Mouse (Mus musculus) testis, adult 2 months (tissue): Measurements from ENCODE around the gene Eif3d. TPM values are rescaled to one million over a fixed set of nuclear protein-coding genes. Genes with fewer than 3 reads are reported as not detected.

Source experiments
- H3K27ac ChIP-seq: fragments of 200-500 bp; 2 replicates; pipeline ENCODE4 v1.5.1; 2012; ENCODE audit warnings: low read depth, low read length; ENCODE audit not compliant: control insufficient read depth, insufficient read depth
- H3K27me3 ChIP-seq: fragments of 200-500 bp; 2 replicates; pipeline ENCODE4 v1.6.1; 2012; ENCODE audit warnings: mild to moderate bottlenecking, low read length, moderate library complexity; ENCODE audit not compliant: control insufficient read depth, insufficient read depth
- H3K36me3 ChIP-seq: fragments of 200-500 bp; 2 replicates; pipeline ENCODE4 v1.6.1; 2012; ENCODE audit warnings: mild to moderate bottlenecking, low read length; ENCODE audit not compliant: control insufficient read depth, insufficient read depth
- H3K4me1 ChIP-seq: fragments of 200-500 bp; 2 replicates; pipeline ENCODE4 v1.6.1; 2012; ENCODE audit warnings: low read length; ENCODE audit not compliant: control insufficient read depth, insufficient read depth
- H3K4me3 ChIP-seq: fragments of 200-500 bp; 2 replicates; pipeline ENCODE4 v1.5.1; 2012; ENCODE audit warnings: low read depth, mild to moderate bottlenecking, low read length, moderate library complexity, mixed read lengths; ENCODE audit not compliant: control insufficient read depth
- CTCF ChIP-seq: fragments of 200-500 bp; IDR thresholded peaks from 2 replicates; pipeline ENCODE4 v1.5.1; 2012; ENCODE audit warnings: low read depth, mild to moderate bottlenecking, inconsistent platforms, low read length, moderate library complexity; ENCODE audit not compliant: control insufficient read depth, insufficient read depth, insufficient replicate concordance
- POLR2A ChIP-seq: fragments of 200-500 bp; IDR thresholded peaks from 2 replicates; pipeline ENCODE4 v1.6.1; 2012; ENCODE audit warnings: low read depth, mild to moderate bottlenecking, inconsistent platforms, low read length, moderate library complexity; ENCODE audit not compliant: control insufficient read depth
- polyA plus RNA-seq: library from polyadenylated mRNA; depleted of rRNA; stranded (reverse); fragments of >200 nt; gene quantifications from 2 replicates; pipeline ENCODE4 v1.2.3, GENCODE M21; 2012; rRNA removed

Gene Eif3d
- polyA plus RNA-seq, 1 experiment: 126 TPM

DNA sequence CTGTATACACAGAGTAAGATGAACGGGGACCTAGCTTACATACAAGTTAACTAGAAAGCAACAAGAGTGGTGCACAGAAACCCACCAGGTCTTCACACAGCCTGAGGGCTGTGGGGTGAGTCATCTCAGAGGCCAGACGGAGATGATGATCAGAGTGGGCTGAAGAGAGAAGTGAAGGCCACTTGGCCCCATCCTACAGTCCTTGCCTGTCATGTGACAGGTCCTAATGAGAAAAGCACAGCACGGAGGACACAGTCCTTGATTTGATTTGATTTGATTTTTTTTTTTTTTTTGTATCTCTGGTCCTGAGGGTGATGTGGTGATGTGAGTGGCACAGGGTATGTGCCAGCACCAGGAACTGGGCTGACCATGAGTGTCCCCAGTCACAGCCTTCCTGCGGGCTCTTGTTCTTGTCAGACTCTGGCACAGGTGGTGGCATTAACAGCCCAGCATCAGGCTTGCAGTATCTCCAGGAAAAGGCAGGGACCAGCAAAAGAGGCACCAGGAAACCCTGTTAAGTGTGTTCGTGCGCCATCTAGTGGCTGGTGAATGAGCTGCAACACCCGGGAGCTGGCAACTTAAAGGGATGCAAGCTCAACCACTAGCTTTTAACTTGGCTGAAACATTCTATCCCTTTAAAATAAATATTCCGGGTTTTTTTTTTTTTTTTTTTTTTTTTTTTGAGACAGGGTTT, 53.6 kb downstream of the Eif3d start:
- Histone ChIP-seq H3K4me3 (no peak overlapping the region), H3K4me1 (no peaks in the 10 kb centered on the region), H3K27me3 (no peaks in the 10 kb centered on the region), H3K27ac (no peak overlapping the region), H3K36me3 (no peaks in the 10 kb centered on the region)
- TF ChIP-seq CTCF: peak; percentile 82; the same call in 1 of the 2 replicates
- TF ChIP-seq POLR2A: no peak

DNA sequence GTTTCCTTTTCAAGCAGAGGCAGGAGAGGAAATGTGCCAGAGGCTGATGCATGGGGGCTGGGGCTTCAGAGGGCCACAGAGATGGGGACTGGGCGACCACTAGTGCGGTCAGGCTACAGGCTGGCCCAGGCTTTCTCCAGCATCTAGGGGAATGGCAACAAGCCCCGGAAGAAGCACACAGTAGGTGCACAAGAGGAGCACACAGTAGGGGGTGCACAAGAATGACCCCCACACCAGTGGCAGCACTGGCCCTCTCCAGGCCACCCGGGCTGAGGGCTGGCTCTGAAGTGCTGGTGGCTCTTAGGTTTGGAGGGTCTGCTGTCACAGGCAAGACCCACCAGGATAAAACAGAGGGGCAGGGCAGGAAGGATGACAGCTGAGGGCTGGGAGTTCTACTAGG, 55.3 kb downstream of the Eif3d start:
- TF ChIP-seq POLR2A (no peak), CTCF (no peak)
- Histone ChIP-seq H3K4me1 (no peaks in the 10 kb centered on the region), H3K27me3 (no peaks in the 10 kb centered on the region), H3K36me3 (no peaks in the 10 kb centered on the region), H3K27ac (no peak overlapping the region), H3K4me3 (no peak overlapping the region)

DNA sequence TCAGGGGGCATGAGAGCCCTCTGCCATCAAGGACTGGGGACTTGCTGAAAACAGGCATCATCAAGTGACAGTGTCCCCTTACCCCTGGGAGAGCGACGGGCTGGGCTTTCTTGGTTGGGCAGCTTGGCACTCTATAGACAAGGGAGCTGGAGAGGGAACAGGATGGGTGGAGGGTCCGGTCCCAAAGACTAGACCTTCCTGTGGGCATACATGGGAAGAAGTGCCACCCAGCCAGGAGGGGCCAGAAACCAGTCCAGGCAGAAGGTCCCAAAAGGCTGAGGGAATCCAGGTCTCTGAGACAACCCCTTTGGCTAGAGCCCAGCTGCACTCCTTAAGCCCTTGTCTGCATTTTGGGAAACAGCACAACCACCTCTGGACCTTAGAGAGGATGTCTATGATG, 56.1 kb downstream of the Eif3d start:
- Histone ChIP-seq H3K27ac (no peak overlapping the region), H3K27me3 (no peaks in the 10 kb centered on the region), H3K36me3 (no peaks in the 10 kb centered on the region), H3K4me3 (no peak overlapping the region), H3K4me1 (no peaks in the 10 kb centered on the region)
- TF ChIP-seq CTCF (no peak), POLR2A (no peak)

DNA sequence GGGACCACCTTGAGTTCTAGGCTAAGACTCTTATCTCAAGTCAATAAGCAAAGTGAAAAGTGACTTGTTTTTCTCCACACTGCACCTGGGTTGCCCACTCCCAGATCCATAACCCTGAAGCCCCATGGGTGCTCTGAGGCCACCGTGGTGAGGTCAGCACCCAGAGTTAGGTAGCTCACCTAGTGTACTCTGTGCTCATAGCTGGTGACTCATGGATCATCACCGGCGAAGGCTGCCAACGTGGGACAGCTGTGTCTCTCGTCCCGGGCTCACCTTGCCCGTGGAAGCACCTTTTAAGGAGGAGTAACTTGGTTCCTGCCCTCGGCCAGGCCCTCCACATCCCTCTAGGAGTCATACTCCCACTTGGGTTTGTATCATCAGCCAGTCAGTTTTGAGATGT, 57.6 kb downstream of the Eif3d start:
- Histone ChIP-seq H3K36me3 (no peaks in the 10 kb centered on the region), H3K27me3 (no peaks in the 10 kb centered on the region), H3K4me1 (no peaks in the 10 kb centered on the region), H3K4me3 (no peak overlapping the region), H3K27ac (no peak overlapping the region)
- TF ChIP-seq POLR2A (no peak), CTCF (no peak)

DNA sequence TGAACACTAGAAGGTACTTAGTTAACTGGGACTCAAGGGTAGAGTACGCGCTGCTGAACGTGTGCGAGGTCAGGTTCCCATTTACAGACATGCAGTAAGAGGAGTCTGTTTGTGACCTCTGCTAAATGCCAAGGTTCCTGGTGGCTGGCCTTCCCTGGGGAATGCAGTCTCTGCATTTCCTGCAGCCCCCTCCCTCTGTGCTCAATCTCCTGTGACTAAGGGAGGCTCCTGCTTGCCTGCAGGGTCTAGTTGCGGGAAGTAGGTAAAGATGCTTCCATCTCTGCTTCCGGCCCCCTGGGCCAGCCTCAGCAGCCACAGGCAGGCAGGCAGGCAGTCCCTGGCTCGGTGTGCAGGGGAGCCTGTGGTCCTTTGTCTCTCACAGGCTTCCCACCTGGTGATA, 58.0 kb downstream of the Eif3d start:
- no peak overlapping the region for H3K27ac ChIP-seq
- TF ChIP-seq POLR2A: no peak
- TF ChIP-seq CTCF: no peak

GRCm38 (mm10) chr15:77912048-77912447, 58.6 kb downstream of the Eif3d start:
- Histone ChIP-seq H3K27ac (no peak overlapping the region), H3K4me3 (no peak overlapping the region), H3K36me3 (no peaks in the 10 kb centered on the region), H3K27me3 (no peaks in the 10 kb centered on the region), H3K4me1 (no peaks in the 10 kb centered on the region)
- no peak for TF ChIP-seq CTCF
- TF ChIP-seq POLR2A: no peak

More for the DNA sequence above, 58.0 kb downstream of the Eif3d start:
- Histone ChIP-seq H3K36me3 (no peaks in the 10 kb centered on the region), H3K4me1 (no peaks in the 10 kb centered on the region), H3K4me3 (no peak overlapping the region), H3K27me3 (no peaks in the 10 kb centered on the region)

DNA sequence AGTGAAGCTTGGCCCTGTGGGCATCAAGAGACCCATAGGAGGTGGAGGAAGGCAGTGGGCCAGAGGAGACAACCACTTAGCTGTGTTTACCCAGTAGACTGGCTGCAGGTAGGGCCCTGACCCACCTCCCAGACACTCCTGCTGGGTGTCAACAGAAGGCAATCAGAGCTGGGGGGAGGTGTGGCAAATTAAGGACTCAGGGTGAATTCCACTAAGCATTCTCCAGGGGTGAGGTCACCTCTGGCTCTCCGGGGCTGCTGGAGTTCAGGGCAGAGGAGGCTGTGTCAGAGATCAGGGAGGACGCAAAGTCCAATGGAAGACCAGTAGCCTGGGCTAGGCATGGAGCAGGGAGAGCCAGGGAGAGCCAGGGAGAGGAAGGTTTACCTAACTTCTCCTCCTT, 59.5 kb downstream of the Eif3d start:
- Histone ChIP-seq H3K27ac (no peak overlapping the region), H3K4me1 (no peaks in the 10 kb centered on the region; the same call in 1 of the 2 replicates), H3K36me3 (no peaks in the 10 kb centered on the region), H3K4me3 (no peak overlapping the region), H3K27me3 (no peaks in the 10 kb centered on the region)
- no peak for TF ChIP-seq CTCF
- no peak for TF ChIP-seq POLR2A

Other genes with a start within 250 kb of the Eif3d start
- gene Apol9b, start 241.8 kb downstream of the Eif3d start, polyA plus RNA-seq: not detected in 2 replicates
- 0.17 TPM in 2 replicates for gene Apol8, start 213.8 kb downstream of the Eif3d start, polyA plus RNA-seq
- gene Myh9, start 128.6 kb downstream of the Eif3d start, polyA plus RNA-seq: 4.5 and 4.6 TPM in 2 replicates
- 133 and 144 TPM in 2 replicates for gene Txn2, start 41.8 kb downstream of the Eif3d start, polyA plus RNA-seq
- gene Foxred2, start 14.1 kb downstream of the Eif3d start, polyA plus RNA-seq: 1.0 and 4.0 TPM in 2 replicates
- 0.02 TPM in 1 of 2 replicates, not detected in the other for gene Cacng2, start 149.2 kb upstream of the Eif3d start, polyA plus RNA-seq
- gene Ift27, start 203.3 kb upstream of the Eif3d start, polyA plus RNA-seq: 62.2 and 75.4 TPM in 2 replicates
- gene Pvalb, start 235.6 kb upstream of the Eif3d start, polyA plus RNA-seq: not detected in 2 replicates